ENCODE assay signal across 31 mouse cellular contexts in genomic region chr5:108051026-108051425, GRCm38 (mm10).
"Had no signal": no experiment of that assay in that cellular context is flagged by ENCODE, and none has a peak within 500 bp of the region (broad histone marks: within the 10 kb centered on the region; RNA-seq: fewer than 3 reads in every experiment).

No protein-coding gene starts in this region.

- H3K4me1 ChIP-seq: heart, embryonic 10.5 days; heart, embryonic 12.5 days; heart, embryonic 13.5 days; heart, embryonic 15.5 days; hindbrain, embryonic 12.5 days; hindbrain, embryonic 13.5 days; hindbrain, embryonic 15.5 days; intestine, embryonic 15.5 days; kidney, embryonic 15.5 days had no signal

- H3K4me2 ChIP-seq: heart, embryonic 11.5 days; heart, embryonic 12.5 days; heart, embryonic 13.5 days; heart, embryonic 15.5 days; hindbrain, embryonic 12.5 days; hindbrain, embryonic 13.5 days; hindbrain, embryonic 14.5 days; hindbrain, embryonic 15.5 days; intestine, embryonic 15.5 days; kidney, embryonic 15.5 days had no signal

- H3K4me3 ChIP-seq: heart, embryonic 10.5 days; heart, embryonic 12.5 days; heart, embryonic 13.5 days; heart, embryonic 15.5 days; hindbrain, embryonic 10.5 days; hindbrain, embryonic 12.5 days; hindbrain, embryonic 13.5 days; hindbrain, embryonic 15.5 days; intestine, embryonic 15.5 days; kidney, embryonic 15.5 days; layer of hippocampus, adult 2 months; left cerebral cortex, adult 2 months had no signal

- H3K27ac ChIP-seq: heart, embryonic 10.5 days; heart, embryonic 13.5 days; heart, embryonic 15.5 days; hindbrain, embryonic 10.5 days; hindbrain, embryonic 12.5 days; hindbrain, embryonic 13.5 days; hindbrain, embryonic 14.5 days; hindbrain, embryonic 15.5 days; hindbrain, postnatal 0 days; intestine, embryonic 15.5 days; kidney, embryonic 15.5 days; kidney, postnatal 0 days; layer of hippocampus, adult 2 months; left cerebral cortex, adult 2 months had no signal

- H3K27me3 ChIP-seq: heart, embryonic 12.5 days; heart, embryonic 13.5 days; heart, embryonic 15.5 days; hindbrain, embryonic 12.5 days; hindbrain, embryonic 13.5 days; hindbrain, embryonic 15.5 days; intestine, embryonic 15.5 days; kidney, embryonic 15.5 days had no signal

- H3K9me3 ChIP-seq: heart, embryonic 10.5 days; heart, embryonic 12.5 days; heart, embryonic 13.5 days; heart, embryonic 15.5 days; hindbrain, embryonic 10.5 days; hindbrain, embryonic 12.5 days; hindbrain, embryonic 13.5 days; hindbrain, embryonic 15.5 days; intestine, embryonic 15.5 days; kidney, embryonic 15.5 days had no signal

- H3K36me3 ChIP-seq: heart, embryonic 10.5 days; heart, embryonic 12.5 days; heart, embryonic 13.5 days; heart, embryonic 15.5 days; hindbrain, embryonic 10.5 days; hindbrain, embryonic 12.5 days; hindbrain, embryonic 13.5 days; hindbrain, embryonic 15.5 days; intestine, embryonic 15.5 days; kidney, embryonic 15.5 days had no signal

- H3K9ac ChIP-seq: heart, embryonic 12.5 days; heart, embryonic 13.5 days; heart, embryonic 15.5 days; hindbrain, embryonic 12.5 days; hindbrain, embryonic 13.5 days; hindbrain, embryonic 14.5 days; hindbrain, embryonic 15.5 days; intestine, embryonic 15.5 days; kidney, embryonic 15.5 days had no signal

- DNase-seq: heart, postnatal 10 days; heart, postnatal 14 days; heart, postnatal 4 days; kidney, adult 11 months; kidney, adult 18-20 months; kidney, adult 2 months; kidney, adult 8-10 months; kidney, adult 9 months; kidney, postnatal 10 days; kidney, postnatal 14 days; kidney, postnatal 25 days; kidney, postnatal 36 days; kidney, postnatal 4 days; layer of hippocampus, adult 9-11 months; layer of hippocampus, postnatal 36 days had no signal
